Mouse (Mus musculus) liver, postnatal 0 days (tissue): ENCODE results near the gene Tor2a. TPM values are rescaled to one million over a fixed set of nuclear protein-coding genes. Genes with fewer than 3 reads are reported as not detected.

Source experiments
- ATAC-seq: fragments of 200-750 bp; cut with Nextera tagmentation; 2 replicates; pipeline ENCODE4 v1.8.0; 2017; ENCODE audit warnings: mild to moderate bottlenecking, moderate library complexity
- DNase-seq: peaks from one replicate; pipeline ENCODE4 v3.0.0-alpha.2; 2016
- H3K27ac ChIP-seq: fragments of 300-500 bp; sonication (generic); 2 replicates; pipeline ENCODE4 v1.5.1; 2014; ENCODE audit warnings: antibody characterized with exemption, moderate library complexity, mild to moderate bottlenecking, low read depth
- H3K27me3 ChIP-seq: fragments of 300-500 bp; sonication (generic); 2 replicates; pipeline ENCODE4 v1.6.1; 2014; ENCODE audit warnings: low read length, control low read depth, mixed read lengths; ENCODE audit not compliant: insufficient read depth
- H3K36me3 ChIP-seq: fragments of 300-500 bp; sonication (generic); replicated peaks from 2 replicates; pipeline ENCODE4 v1.6.1; 2014; ENCODE audit warnings: mild to moderate bottlenecking, control low read depth, low read length, moderate library complexity, mixed read lengths; ENCODE audit not compliant: insufficient read depth
- H3K4me1 ChIP-seq: fragments of 300-500 bp; sonication (generic); 2 replicates; pipeline ENCODE4 v1.6.1; 2014; ENCODE audit warnings: antibody characterized with exemption, mild to moderate bottlenecking, control low read depth; ENCODE audit not compliant: insufficient read depth
- H3K4me2 ChIP-seq: fragments of 300-500 bp; sonication (generic); 2 replicates; pipeline ENCODE4 v1.6.1; 2014; ENCODE audit warnings: low read depth, mild to moderate bottlenecking, low read length, moderate library complexity, mixed read lengths
- H3K4me3 ChIP-seq: fragments of 300-500 bp; sonication (generic); 2 replicates; pipeline ENCODE4 v1.5.1; 2014; ENCODE audit warnings: low read depth, low read length
- H3K9ac ChIP-seq: fragments of 300-500 bp; sonication (generic); replicated peaks from 2 replicates; pipeline ENCODE4 v1.6.1; 2014; ENCODE audit warnings: mild to moderate bottlenecking, moderate library complexity
- H3K9me3 ChIP-seq: fragments of 300-500 bp; sonication (generic); 2 replicates; pipeline ENCODE4 v1.6.1; 2016; ENCODE audit warnings: mild to moderate bottlenecking, control low read depth, low read length, mixed read lengths
- CTCF ChIP-seq: sonication (generic); IDR thresholded peaks from 2 replicates; pipeline ENCODE4 v1.5.1; 2016; ENCODE audit warnings: antibody characterized with exemption, low read depth
- EP300 ChIP-seq: IDR thresholded peaks from 2 replicates; pipeline ENCODE4 v1.6.1; 2016; ENCODE audit warnings: antibody characterized with exemption, low read depth, mild to moderate bottlenecking
- WGBS: fragments of 180-500 bp; shearing (Covaris S2); extraction: QIAGEN DNeasy Blood & Tissue Kit; methylation state at CpG from one replicate; pipeline ENCODE4 v1.1.7; 2014; ENCODE audit not compliant: insufficient replicate concordance; 5-methylcytosine and 5-hydroxymethylcytosine counted together
- polyA plus RNA-seq: library from polyadenylated mRNA; unstranded; fragments of >200 nt; fragmentation: Nextera tagmentation; extraction: Ambion mirVana; gene quantifications from 2 replicates; pipeline ENCODE4 v1.2.1, GENCODE M21; 2015

Gene Tor2a
- polyA plus RNA-seq, 1 experiment from 2014 or later: 34.6 TPM

DNA sequence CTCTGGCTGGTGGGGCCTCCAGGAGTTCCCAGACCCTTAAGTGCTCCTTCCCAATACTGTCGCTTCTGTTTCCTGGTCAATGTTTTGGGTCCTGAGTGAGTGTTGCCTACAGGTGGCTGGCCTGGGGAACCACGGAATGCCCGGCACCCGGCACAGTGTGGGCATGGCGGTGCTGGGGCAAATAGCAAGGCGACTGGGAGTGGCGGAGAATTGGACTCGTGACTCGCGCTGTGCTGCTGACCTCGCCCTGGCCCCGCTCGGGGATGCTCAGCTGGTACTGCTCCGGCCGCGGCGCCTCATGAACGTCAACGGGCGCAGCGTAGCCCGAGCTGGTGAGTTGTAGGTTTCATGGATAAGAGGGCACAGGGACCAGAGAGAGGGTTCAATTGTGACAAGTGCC lies 19.2 kb downstream of the Tor2a start:
- WGBS: 34% methylated on average over 22 of the region's 22 CpGs
- no peaks in the 10 kb centered on the region for H3K9me3 ChIP-seq
- DNase-seq (no peak), ATAC-seq (no peak)
- H3K36me3 ChIP-seq: no peaks in the 10 kb centered on the region
- H3K4me2 ChIP-seq: peak overlapping the region; percentile 93
- H3K27ac ChIP-seq: no peak overlapping the region
- no peak for TF ChIP-seq EP300
- no peak for TF ChIP-seq CTCF
- H3K27me3 ChIP-seq: no peaks in the 10 kb centered on the region
- H3K9ac ChIP-seq: peak overlapping the region; percentile 63
- peak overlapping the region; percentile 69 for H3K4me3 ChIP-seq
- peaks cover 13% of the 10 kb centered on the region for H3K4me1 ChIP-seq

DNA sequence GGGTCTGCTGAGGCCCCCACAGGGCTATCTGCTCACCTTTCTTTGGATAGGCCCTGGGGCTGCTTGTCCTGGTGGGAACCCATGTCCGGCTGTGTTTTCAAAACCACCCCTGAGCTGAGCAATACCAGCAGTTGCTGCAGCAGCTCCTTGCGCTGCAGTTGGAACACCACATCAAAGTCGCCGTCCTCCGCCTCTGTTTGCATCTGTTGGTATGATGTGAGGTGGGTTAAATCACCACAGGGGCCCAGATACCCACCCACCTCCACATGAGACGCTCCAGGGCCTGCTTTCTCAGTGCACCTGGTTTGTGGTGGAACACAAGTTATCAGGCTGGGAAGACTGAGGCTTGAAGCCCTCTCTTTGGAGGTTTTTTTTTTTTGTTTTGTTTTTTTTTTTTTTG lies 21.0 kb downstream of the Tor2a start:
- Histone ChIP-seq H3K27me3 (no peaks in the 10 kb centered on the region), H3K4me1 (peaks cover 9% of the 10 kb centered on the region), H3K9me3 (no peaks in the 10 kb centered on the region), H3K27ac (no peak overlapping the region), H3K4me3 (no peak overlapping the region), H3K4me2 (no peak overlapping the region), H3K36me3 (no peaks in the 10 kb centered on the region), H3K9ac (no peak overlapping the region)
- 84% methylated on average over 6 of the region's 6 CpGs for WGBS
- TF ChIP-seq CTCF: no peak
- no peak for TF ChIP-seq EP300
- no peak for ATAC-seq
- DNase-seq: no peak

DNA sequence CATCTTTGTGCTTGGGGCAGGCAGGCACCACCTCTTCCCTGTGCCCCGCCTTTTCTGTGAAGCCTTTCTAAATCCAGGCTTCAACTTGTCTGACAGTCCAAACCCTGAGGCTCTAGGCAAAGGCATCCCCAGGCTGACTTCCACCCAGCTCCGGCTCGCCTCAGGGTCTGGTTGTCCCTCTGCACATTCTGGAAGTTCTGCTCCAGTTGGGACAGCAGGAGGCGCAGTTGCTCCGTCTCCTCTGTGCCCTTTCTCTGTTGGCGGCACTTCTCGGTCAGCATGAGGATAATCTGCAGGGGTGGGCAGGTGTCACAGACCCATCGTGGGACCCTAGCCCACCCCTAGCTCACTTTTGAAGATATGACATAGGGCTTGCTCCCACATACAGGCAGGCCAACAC lies 22.1 kb downstream of the Tor2a start:
- H3K27me3 ChIP-seq: no peaks in the 10 kb centered on the region
- no peak for ATAC-seq

DNA sequence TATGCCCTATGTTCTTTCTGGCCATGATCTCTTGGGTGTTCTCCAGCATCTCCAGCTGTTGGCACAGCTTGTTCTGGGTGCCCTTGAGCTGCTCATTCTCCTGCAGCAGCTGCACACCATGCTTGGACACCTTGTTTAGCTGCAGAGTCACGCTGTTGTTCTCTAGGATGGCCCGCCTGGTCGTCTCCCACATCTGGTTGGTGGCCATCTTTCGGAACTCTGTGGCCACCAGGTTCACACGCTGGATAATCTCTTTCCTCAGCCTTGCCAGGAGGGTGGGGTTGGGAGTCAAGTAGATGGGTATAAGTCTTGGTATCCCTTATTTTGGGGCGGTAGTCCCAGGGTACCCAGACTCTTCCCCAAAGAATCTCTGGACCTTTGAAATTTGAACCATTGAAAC lies 22.7 kb downstream of the Tor2a start:
- Histone ChIP-seq H3K27ac (no peak overlapping the region), H3K27me3 (no peaks in the 10 kb centered on the region), H3K9ac (no peak overlapping the region), H3K4me1 (peaks cover 9% of the 10 kb centered on the region), H3K4me3 (no peak overlapping the region), H3K36me3 (no peaks in the 10 kb centered on the region), H3K9me3 (no peaks in the 10 kb centered on the region), H3K4me2 (no peak overlapping the region)
- no peak for ATAC-seq
- no peak for DNase-seq
- 81% methylated on average over 6 of the region's 6 CpGs for WGBS
- TF ChIP-seq CTCF: no peak
- no peak for TF ChIP-seq EP300

More for the DNA sequence above, 22.1 kb downstream of the Tor2a start:
- no peak overlapping the region for H3K9ac ChIP-seq
- H3K4me3 ChIP-seq: no peak overlapping the region
- H3K27ac ChIP-seq: no peak overlapping the region
- H3K4me2 ChIP-seq: no peak overlapping the region
- no peaks in the 10 kb centered on the region for H3K9me3 ChIP-seq
- 29% methylated on average over 8 of the region's 8 CpGs for whole genome bisulfite sequencing
- peaks cover 9% of the 10 kb centered on the region for H3K4me1 ChIP-seq
- DNase-seq: peak; percentile 77
- no peaks in the 10 kb centered on the region for H3K36me3 ChIP-seq
- peak; percentile 86 for TF ChIP-seq CTCF
- TF ChIP-seq EP300: no peak

DNA sequence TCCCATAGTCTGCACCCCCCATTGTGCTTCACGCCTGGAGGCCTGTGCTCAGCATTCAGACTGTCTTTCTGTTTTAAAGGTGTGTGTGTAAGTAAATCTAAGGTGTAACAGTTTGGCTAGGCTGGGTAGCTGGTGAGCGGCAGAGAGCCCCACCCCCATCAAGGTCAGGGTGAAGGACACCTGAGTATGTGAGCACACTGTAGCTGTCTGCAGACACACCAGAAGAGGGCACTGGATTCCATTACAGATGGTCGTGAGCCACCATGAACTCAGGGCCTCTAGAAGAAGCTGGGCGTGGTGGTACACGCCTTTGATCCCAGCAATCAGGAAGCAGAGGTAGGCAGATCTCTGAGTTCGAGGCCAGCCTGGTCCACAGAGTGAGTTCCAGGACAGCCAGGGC lies 24.7 kb downstream of the Tor2a start:
- no peak for TF ChIP-seq EP300
- no peak for TF ChIP-seq CTCF
- H3K9ac ChIP-seq: no peak overlapping the region
- no peak overlapping the region for H3K4me2 ChIP-seq
- ATAC-seq (no peak), DNase-seq (no peak)
- no peak overlapping the region for H3K4me3 ChIP-seq
- no peak overlapping the region for H3K27ac ChIP-seq
- no peaks in the 10 kb centered on the region for H3K36me3 ChIP-seq
- H3K27me3 ChIP-seq: no peaks in the 10 kb centered on the region
- no peaks in the 10 kb centered on the region for H3K9me3 ChIP-seq
- WGBS: 66% methylated on average over 6 of the region's 6 CpGs
- no peaks in the 10 kb centered on the region for H3K4me1 ChIP-seq

DNA sequence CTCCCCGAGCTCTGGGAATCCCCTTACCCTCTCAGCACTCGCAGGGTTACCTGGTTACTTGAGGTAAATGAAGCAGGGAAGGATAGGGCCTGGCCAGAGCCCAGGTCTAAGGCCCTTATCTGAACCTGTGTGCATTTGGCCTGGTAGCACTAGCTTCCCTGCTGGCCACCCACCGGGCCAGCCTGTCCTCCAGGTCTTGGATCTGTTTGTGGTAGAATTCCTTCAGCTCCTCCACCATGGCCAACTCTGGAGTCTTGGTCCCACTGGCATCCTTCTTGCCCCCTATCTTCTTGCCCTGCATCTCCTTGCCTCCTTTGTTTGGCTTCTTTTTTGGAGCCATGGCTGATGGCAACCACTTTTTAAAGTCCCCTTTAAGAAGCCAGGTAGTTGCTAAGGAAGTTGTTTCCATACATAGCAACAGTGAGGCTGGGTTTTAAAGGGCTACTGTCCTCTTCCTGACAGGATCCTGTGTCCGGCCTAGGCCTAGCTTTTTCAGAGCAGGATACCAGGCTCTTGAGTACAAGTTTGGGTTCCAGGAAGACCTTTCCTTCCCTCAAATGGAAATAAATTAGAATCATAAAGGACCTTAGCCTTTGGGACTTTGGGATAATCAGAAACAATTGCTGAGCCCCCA lies 27.1 kb downstream of the Tor2a start, which contains the start of gene Cfap157:
TSS of gene Cfap157 (minus strand) at position 381 of the 634 bp plus-strand sequence.
- 56% methylated on average over 4 of the region's 4 CpGs for WGBS
- no peaks in the 10 kb centered on the region for H3K36me3 ChIP-seq
- H3K9me3 ChIP-seq: no peaks in the 10 kb centered on the region
- H3K27me3 ChIP-seq: no peaks in the 10 kb centered on the region
- H3K9ac ChIP-seq: no peak within 1 kb of the TSS
- H3K4me2 ChIP-seq: no peak within 1 kb of the TSS
- H3K4me3 ChIP-seq: no peak within 1 kb of the TSS
- DNase-seq (no peak), ATAC-seq (0 out of 2 replicates have a peak, but pooled peaks have one; percentile 33)
- H3K4me1 ChIP-seq: no peaks in the 10 kb centered on the region
- TF ChIP-seq CTCF (no peak), EP300 (no peak)
- no peak within 1 kb of the TSS for H3K27ac ChIP-seq
